Mouse (Mus musculus) midbrain, postnatal 0 days (tissue): Measurements from ENCODE around the gene Ubfd1. TPM values are rescaled to one million over a fixed set of nuclear protein-coding genes. Genes with fewer than 3 reads are reported as not detected.
A peak's percentile ranks its signal among the peaks of the same experiment; 100 is the strongest.

Source experiments
- ATAC-seq: fragments of 200-750 bp; cut with Nextera tagmentation; 2 replicates; pipeline ENCODE4 v1.8.0; 2017; ENCODE audit warnings: moderate number of reproducible peaks, mild to moderate bottlenecking, moderate TSS enrichment, moderate library complexity; ENCODE audit not compliant: low FRiP score
- DNase-seq: peaks from one replicate; pipeline ENCODE4 v3.0.0-alpha.2; 2015; ENCODE audit warnings: low spot score
- H3K27ac ChIP-seq: fragments of 300-500 bp; sonication (generic); 2 replicates; pipeline ENCODE4 v1.5.1; 2014; ENCODE audit warnings: low read depth, mild to moderate bottlenecking, low read length, mixed read lengths
- H3K27me3 ChIP-seq: fragments of 300-500 bp; sonication (generic); 2 replicates; pipeline ENCODE4 v1.6.1; 2014; ENCODE audit warnings: low read length, control low read depth, mixed read lengths; ENCODE audit not compliant: insufficient read depth
- H3K36me3 ChIP-seq: fragments of 300-500 bp; sonication (generic); 2 replicates; pipeline ENCODE4 v1.6.1; 2014; ENCODE audit warnings: low read length, control low read depth, mixed read lengths; ENCODE audit not compliant: insufficient read depth
- H3K4me1 ChIP-seq: fragments of 300-500 bp; sonication (generic); 2 replicates; pipeline ENCODE4 v1.6.1; 2014; ENCODE audit warnings: mild to moderate bottlenecking, control low read depth, antibody characterized with exemption, low read length, mixed read lengths; ENCODE audit not compliant: insufficient read depth
- H3K4me2 ChIP-seq: fragments of 300-500 bp; sonication (generic); 2 replicates; pipeline ENCODE4 v1.6.1; 2014; ENCODE audit warnings: low read depth, mild to moderate bottlenecking, low read length, mixed read lengths; ENCODE audit not compliant: poor library complexity, severe bottlenecking
- H3K4me3 ChIP-seq: fragments of 300-500 bp; sonication (generic); 2 replicates; pipeline ENCODE4 v1.5.1; 2014; ENCODE audit warnings: low read depth, mild to moderate bottlenecking, low read length, moderate library complexity
- H3K9ac ChIP-seq: fragments of 300-500 bp; sonication (generic); replicated peaks from 2 replicates; pipeline ENCODE4 v1.6.1; 2014; ENCODE audit warnings: mild to moderate bottlenecking, low read length, moderate library complexity, mixed read lengths; ENCODE audit not compliant: poor library complexity, severe bottlenecking
- H3K9me3 ChIP-seq: fragments of 300-500 bp; sonication (generic); 2 replicates; pipeline ENCODE4 v1.6.1; 2016; ENCODE audit warnings: low read length, control low read depth
- CTCF ChIP-seq: IDR thresholded peaks from 2 replicates; pipeline ENCODE4 v1.5.1; 2016; ENCODE audit warnings: antibody characterized with exemption, mild to moderate bottlenecking
- WGBS: fragments of 180-500 bp; shearing (Covaris S2); extraction: QIAGEN DNeasy Blood & Tissue Kit; methylation state at CpG from one replicate; pipeline ENCODE4 v1.1.7; 2014; 5-methylcytosine and 5-hydroxymethylcytosine counted together
- polyA plus RNA-seq: library from polyadenylated mRNA; unstranded; fragments of >200 nt; fragmentation: Nextera tagmentation; extraction: Ambion mirVana; gene quantifications from 2 replicates; pipeline ENCODE4 v1.2.1, GENCODE M21; 2015
- total RNA-seq: library from RNA; depleted of rRNA; stranded (reverse); fragments of >200 nt; gene quantifications from 2 replicates; pipeline ENCODE4 v1.2.3, GENCODE M21; 2014; rRNA removed

Ubfd1 gene
- total and polyA plus RNA-seq, 2 experiments from 2014 or later: 69.0 to 124 TPM

DNA sequence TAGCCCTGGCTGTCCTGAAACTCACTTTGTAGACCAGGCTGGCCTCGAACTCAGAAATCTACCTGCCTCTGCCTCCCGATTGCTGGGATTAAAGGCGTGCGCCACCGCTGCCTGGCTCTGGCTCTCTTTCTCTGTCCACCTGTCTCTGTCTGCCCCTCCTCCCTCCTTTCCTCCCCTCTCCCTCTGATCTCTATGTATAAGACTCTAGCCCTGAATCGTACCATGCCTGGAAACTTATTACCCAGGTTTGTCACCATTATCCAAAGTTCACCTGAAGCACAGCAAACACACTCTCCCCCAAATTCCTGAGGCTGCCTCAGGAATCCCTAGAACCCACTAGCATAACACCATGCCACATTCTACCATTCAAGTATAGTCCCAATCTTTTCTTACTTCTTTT is 41.2 kb downstream of the Ubfd1 start:
- H3K9ac ChIP-seq: no peak overlapping the region
- no peaks in the 10 kb centered on the region for H3K4me1 ChIP-seq
- DNase-seq (no peak), ATAC-seq (no peak)
- H3K4me3 ChIP-seq: no peak overlapping the region
- H3K36me3 ChIP-seq: no peaks in the 10 kb centered on the region
- H3K9me3 ChIP-seq: no peaks in the 10 kb centered on the region
- whole genome bisulfite sequencing: 91% methylated on average over 6 of the region's 6 CpGs
- H3K27me3 ChIP-seq: no peaks in the 10 kb centered on the region
- TF ChIP-seq CTCF: no peak
- no peak overlapping the region for H3K4me2 ChIP-seq
- H3K27ac ChIP-seq: no peak overlapping the region

DNA sequence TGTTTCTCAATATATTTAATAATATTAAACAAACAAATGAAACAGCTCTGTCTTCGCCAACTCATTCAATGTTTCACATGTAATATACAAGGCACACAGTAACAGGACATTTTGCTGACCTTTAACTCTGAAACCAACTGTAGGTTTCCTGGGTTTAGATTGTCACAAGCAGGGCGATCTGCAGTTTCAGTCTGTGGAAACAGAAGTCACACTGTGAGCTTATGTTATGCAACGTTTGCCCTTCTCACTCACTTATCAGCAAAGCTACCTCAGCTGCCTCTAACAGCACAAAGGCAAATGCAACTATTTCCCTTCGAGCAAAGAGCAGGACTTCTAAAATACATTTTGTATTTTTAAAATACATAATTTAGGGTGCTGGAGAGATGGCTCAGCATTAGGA is 56.5 kb downstream of the Ubfd1 start:
- WGBS: 89% methylated on average over 4 of the region's 4 CpGs
- Histone ChIP-seq H3K27ac (no peak overlapping the region), H3K4me2 (no peak overlapping the region), H3K27me3 (no peaks in the 10 kb centered on the region), H3K9me3 (no peaks in the 10 kb centered on the region), H3K36me3 (peaks cover 26% of the 10 kb centered on the region), H3K4me3 (no peak overlapping the region), H3K9ac (no peak overlapping the region), H3K4me1 (no peaks in the 10 kb centered on the region)
- ATAC-seq (no peak), DNase-seq (no peak)
- TF ChIP-seq CTCF: no peak

DNA sequence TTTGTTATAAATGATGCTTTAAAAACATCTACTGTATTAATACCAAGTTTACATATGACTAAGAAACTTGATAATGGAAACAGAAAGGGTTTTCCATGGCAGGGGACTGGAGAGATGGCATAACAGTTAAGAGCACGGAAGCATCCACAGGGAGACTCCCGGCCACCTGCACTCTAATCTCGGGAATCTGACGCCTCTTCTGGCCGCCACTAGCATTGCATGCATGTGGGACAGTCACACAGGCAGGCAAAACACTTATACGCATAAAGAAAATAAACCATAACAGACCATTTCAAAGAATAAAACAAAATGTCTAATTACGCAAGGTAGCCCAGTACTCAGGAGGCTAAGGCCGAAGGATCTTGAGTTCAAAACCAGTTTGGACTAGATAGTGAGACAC is 58.7 kb downstream of the Ubfd1 start:
- Histone ChIP-seq H3K36me3 (peaks cover 17% of the 10 kb centered on the region; the same call in 1 of the 2 replicates), H3K9ac (no peak overlapping the region), H3K27me3 (no peaks in the 10 kb centered on the region), H3K9me3 (no peaks in the 10 kb centered on the region), H3K4me3 (no peak overlapping the region), H3K27ac (no peak overlapping the region), H3K4me2 (no peak overlapping the region), H3K4me1 (no peaks in the 10 kb centered on the region)
- 73% methylated on average over 8 of the region's 8 CpGs for WGBS
- TF ChIP-seq CTCF: peak; percentile 22
- ATAC-seq (no peak), DNase-seq (no peak)

DNA sequence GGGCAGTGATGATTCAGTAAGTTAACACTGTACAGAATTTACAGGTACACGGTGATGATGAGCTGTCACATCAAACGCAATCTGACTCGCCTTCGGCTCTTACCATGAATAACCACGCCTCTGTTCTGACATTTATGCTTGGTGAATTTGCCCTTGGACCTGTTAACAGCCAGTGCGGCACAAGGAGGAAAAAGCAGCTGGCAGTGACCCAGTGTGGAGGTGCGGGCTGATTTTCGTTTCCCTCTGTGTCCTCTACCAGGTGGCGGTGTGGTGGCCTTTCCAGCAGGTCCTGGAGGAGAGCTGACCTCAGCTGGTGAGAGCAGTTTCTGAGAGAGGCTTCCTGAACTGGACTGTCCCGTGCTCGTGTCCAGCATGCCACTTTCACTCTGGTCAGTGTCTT is 60.0 kb downstream of the Ubfd1 start:
- TF ChIP-seq CTCF: no peak
- no peaks in the 10 kb centered on the region for H3K4me1 ChIP-seq
- H3K36me3 ChIP-seq: peaks cover 13% of the 10 kb centered on the region; the same call in 1 of the 2 replicates
- 94% methylated on average over 11 of the region's 11 CpGs for WGBS
- H3K9ac ChIP-seq: no peak overlapping the region
- DNase-seq: no peak
- H3K4me2 ChIP-seq: no peak overlapping the region
- no peaks in the 10 kb centered on the region for H3K27me3 ChIP-seq
- no peak overlapping the region for H3K4me3 ChIP-seq
- ATAC-seq: no peak
- H3K9me3 ChIP-seq: no peaks in the 10 kb centered on the region
- no peak overlapping the region for H3K27ac ChIP-seq

Other genes starting within 250 kb of the Ubfd1 start
- 0.09 and 0.60 TPM in 2 replicates for gene Scnn1b, start 202.1 kb upstream of the Ubfd1 start, total RNA-seq
- gene Scnn1b, start 202.1 kb upstream of the Ubfd1 start, polyA plus RNA-seq: 0.47 and 0.52 TPM in 2 replicates
- 34.9 and 41.3 TPM in 2 replicates for gene Cog7, start 85.5 kb upstream of the Ubfd1 start, total RNA-seq
- 22.4 and 27.4 TPM in 2 replicates for gene Cog7, start 85.5 kb upstream of the Ubfd1 start, polyA plus RNA-seq
- gene Gga2, start 46.0 kb upstream of the Ubfd1 start, total RNA-seq: 25.4 and 27.2 TPM in 2 replicates
- gene Gga2, start 46.0 kb upstream of the Ubfd1 start, polyA plus RNA-seq: 20.1 and 22.2 TPM in 2 replicates
- gene Ears2, start 88 bp downstream of the Ubfd1 start, total RNA-seq: 14.0 and 15.3 TPM in 2 replicates
- 7.2 and 7.5 TPM in 2 replicates for gene Ears2, start 88 bp downstream of the Ubfd1 start, polyA plus RNA-seq
- 43.0 and 67.9 TPM in 2 replicates for gene Ndufab1, start 34.7 kb downstream of the Ubfd1 start, total RNA-seq
- gene Ndufab1, start 34.7 kb downstream of the Ubfd1 start, polyA plus RNA-seq: 711 and 727 TPM in 2 replicates
- gene Palb2, start 65.8 kb downstream of the Ubfd1 start, total RNA-seq: 1.5 and 4.0 TPM in 2 replicates
- gene Palb2, start 65.8 kb downstream of the Ubfd1 start, polyA plus RNA-seq: 2.1 and 2.5 TPM in 2 replicates
- gene Dctn5, start 65.9 kb downstream of the Ubfd1 start, total RNA-seq: 106 TPM in 2 replicates
- 144 and 169 TPM in 2 replicates for gene Dctn5, start 65.9 kb downstream of the Ubfd1 start, polyA plus RNA-seq
- gene Plk1, start 92.3 kb downstream of the Ubfd1 start, total RNA-seq: 4.1 and 6.6 TPM in 2 replicates
- 6.3 and 6.7 TPM in 2 replicates for gene Plk1, start 92.3 kb downstream of the Ubfd1 start, polyA plus RNA-seq
- 2.4 and 3.6 TPM in 2 replicates for gene Ern2, start 119.0 kb downstream of the Ubfd1 start, total RNA-seq
- gene Ern2, start 119.0 kb downstream of the Ubfd1 start, polyA plus RNA-seq: 2.0 and 2.6 TPM in 2 replicates
- gene Chp2, start 152.3 kb downstream of the Ubfd1 start, total RNA-seq: 0.38 and 0.99 TPM in 2 replicates
- 0.99 and 1.3 TPM in 2 replicates for gene Chp2, start 152.3 kb downstream of the Ubfd1 start, polyA plus RNA-seq
- 307 and 308 TPM in 2 replicates for gene Prkcb, start 221.6 kb downstream of the Ubfd1 start, total RNA-seq
- gene Prkcb, start 221.6 kb downstream of the Ubfd1 start, polyA plus RNA-seq: 184 and 196 TPM in 2 replicates